Mouse (Mus musculus) gonadal fat pad, adult 2 months (tissue): ENCODE results near the gene Trpv5. TPM values are rescaled to one million over a fixed set of nuclear protein-coding genes. Genes with fewer than 3 reads are reported as not detected.

Experiments
- DNase-seq: peaks from one replicate; pipeline ENCODE4 v3.0.0-alpha.2; 2012; ENCODE audit warnings: low read depth
- polyA plus RNA-seq: library from polyadenylated mRNA; depleted of rRNA; stranded (reverse); fragments of >200 nt; gene quantifications from 2 replicates; pipeline ENCODE4 v1.2.3, GENCODE M21; 2012

Trpv5 gene
- polyA plus RNA-seq, 1 experiment: 0.20 TPM

- DNase-seq: no peak
These were observed 39.2 kb downstream of the Trpv5 start for GRCm38 (mm10) chr6:41641173-41641866.

- DNase-seq: no peak
These were observed 40.1 kb downstream of the Trpv5 start for GRCm38 (mm10) chr6:41640449-41640848.

GRCm38 (mm10) chr6:41637927-41638506 lies 42.6 kb downstream of the Trpv5 start:
- DNase-seq: no peak

- DNase-seq: no peak
These were observed 43.2 kb downstream of the Trpv5 start for GRCm38 (mm10) chr6:41637393-41637792.

GRCm38 (mm10) chr6:41636178-41636577 lies 44.4 kb downstream of the Trpv5 start, which contains the start of gene Trpv6:
Trpv6 (minus strand) TSS chr6:41636405.
- DNase-seq: no peak

- no peak for DNase-seq
These were observed 45.4 kb downstream of the Trpv5 start for GRCm38 (mm10) chr6:41635211-41635610.

- DNase-seq: no peak
These were observed 49.0 kb downstream of the Trpv5 start for GRCm38 (mm10) chr6:41631549-41631948.

GRCm38 (mm10) chr6:41630791-41631190 lies 49.8 kb downstream of the Trpv5 start:
- DNase-seq: no peak

- DNase-seq: no peak
These were observed 52.4 kb downstream of the Trpv5 start for GRCm38 (mm10) chr6:41628180-41628579.

GRCm38 (mm10) chr6:41622661-41623060 lies 57.9 kb downstream of the Trpv5 start:
- DNase-seq: no peak

- DNase-seq: no peak
These were observed 59.2 kb downstream of the Trpv5 start for GRCm38 (mm10) chr6:41621241-41621990.

- DNase-seq: no peak
These were observed 60.3 kb downstream of the Trpv5 start for GRCm38 (mm10) chr6:41620173-41620798.

GRCm38 (mm10) chr6:41607637-41608036 lies 72.9 kb downstream of the Trpv5 start:
- no peak for DNase-seq

- no peak for DNase-seq
These were observed 74.4 kb downstream of the Trpv5 start for GRCm38 (mm10) chr6:41606214-41606613.

GRCm38 (mm10) chr6:41605794-41606104 lies 74.8 kb downstream of the Trpv5 start:
- no peak for DNase-seq

- no peak for DNase-seq
These were observed 75.3 kb downstream of the Trpv5 start, which contains the start of gene Ephb6 for GRCm38 (mm10) chr6:41605061-41605793. Ephb6 (plus strand) TSS chr6:41605482.

- no peak for DNase-seq
These were observed 76.0 kb downstream of the Trpv5 start for GRCm38 (mm10) chr6:41604401-41605050.
